Mouse (Mus musculus): ENCODE measurements around the gene Dok5.

Gene Dok5

DNA sequence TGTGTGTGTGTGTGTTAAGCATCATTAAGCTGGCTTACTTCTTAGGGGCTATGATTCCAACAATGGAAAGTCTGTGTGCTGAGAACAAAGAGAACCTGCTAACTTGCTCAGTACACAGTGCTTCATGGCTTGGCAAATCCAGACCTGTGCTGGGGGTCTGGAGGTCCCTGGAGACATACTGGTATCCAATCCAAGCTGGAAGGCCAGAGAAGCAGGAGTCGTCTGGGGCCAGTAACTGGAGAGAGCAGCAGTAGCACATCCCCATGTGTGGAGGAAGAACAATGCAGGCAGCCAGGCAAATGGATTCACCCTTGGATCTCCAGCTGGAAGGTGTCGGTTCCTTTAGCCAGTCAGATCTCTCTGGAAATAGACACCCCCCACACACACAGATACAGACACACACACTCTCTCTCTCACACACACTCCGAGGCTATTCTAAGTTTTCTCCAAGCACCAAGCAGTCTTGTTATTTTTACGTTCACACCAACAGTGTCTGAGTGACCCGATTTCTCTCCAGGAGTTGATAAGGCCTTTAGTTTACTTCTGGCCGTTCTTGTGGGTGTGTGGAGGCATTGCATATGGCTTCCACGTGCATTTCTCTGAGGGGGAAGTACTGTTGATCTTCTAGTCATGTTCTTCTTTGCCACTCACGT lies 8.2 kb downstream of the Dok5 start:
- DNase-seq = no peak

DNA sequence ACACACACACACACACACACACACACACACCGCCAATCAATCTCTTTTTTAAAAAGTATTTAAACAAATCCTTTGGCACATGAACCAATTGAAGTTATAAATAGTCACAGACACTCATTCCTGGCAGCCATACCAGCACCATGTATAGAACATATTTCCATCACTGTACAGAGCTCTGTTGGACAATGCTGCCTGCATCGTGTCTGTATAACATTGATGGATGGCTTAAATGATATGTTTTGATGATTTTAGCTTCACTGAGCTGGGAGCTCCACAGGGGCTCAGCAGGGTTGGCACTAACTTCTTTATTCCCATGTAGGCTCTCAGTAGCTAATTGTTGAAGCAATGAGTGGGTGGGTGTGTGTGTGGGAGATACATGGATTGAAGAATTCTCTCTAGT lies 11.9 kb downstream of the Dok5 start:
- no peak for DNase-seq

DNA sequence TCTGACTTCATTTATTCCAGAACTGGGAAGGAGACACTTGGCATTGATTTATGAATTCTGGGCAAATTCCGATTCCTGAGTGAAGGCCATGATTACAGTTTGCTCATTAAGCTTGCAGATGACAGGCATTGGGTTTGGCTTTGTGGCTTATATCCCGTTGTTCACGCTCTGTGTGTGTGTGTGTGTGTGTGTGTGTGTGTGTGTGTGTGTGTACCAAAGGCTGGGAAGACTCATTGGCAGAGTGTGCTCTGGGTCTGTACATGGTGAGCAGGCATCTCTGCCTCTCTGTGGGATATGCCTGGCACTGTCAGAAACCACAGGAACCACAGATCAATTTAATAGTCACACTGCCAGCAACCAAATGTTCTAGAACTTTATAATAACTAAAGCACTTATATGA lies 17.3 kb downstream of the Dok5 start:
- no peak for DNase-seq

DNA sequence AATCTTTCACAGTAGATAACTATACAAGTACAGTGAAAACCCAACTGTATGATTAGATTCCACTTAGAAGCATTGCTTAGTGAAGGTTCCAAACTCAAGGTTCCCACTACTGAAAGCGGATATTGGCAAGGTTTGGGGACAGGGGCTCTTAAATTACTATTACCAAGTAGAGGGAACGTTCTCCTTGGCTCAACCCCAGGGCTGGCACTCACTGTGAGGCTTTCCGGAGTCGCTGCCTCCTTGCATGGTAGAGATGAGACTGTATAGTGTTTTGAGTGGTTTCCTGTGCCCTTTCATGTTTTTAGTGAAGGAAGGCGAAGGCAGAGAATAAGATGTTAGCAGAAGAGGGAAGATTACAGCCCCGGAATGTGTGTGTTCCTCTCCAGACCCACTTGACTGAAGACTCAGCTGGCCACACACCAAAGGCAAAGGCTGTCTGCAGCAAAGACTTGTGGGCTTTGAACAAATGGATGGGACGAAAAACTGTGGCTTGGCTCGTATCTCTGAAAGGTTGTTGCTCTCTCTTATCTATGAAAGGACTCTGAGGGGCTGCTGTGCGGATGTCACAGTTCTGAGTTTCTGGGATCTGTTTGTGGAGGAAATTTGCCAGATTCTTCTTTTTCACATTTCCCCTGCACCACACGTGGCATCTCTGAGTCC lies 20.7 kb downstream of the Dok5 start:
- DNase-seq = no peak

DNA sequence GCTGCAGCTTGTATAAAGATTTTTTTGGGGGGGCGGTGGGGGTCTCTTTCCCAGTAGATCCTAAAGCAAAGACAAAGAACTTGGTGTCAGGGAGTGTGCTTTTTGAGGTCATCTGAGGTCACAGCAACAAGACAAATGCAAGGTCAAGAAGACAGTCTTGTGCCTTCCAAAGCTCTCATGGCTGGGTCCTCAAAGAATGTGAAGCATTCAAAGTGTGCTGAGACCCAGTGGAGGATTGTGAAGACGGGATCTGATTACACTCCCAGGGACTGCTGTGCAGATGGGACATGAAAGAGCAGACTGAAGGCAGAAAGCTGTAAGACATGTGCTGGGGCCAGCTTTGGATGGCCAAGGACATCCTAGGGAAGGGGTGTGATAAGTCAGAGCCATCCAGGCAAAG lies 24.2 kb downstream of the Dok5 start:
- no peak for DNase-seq

DNA sequence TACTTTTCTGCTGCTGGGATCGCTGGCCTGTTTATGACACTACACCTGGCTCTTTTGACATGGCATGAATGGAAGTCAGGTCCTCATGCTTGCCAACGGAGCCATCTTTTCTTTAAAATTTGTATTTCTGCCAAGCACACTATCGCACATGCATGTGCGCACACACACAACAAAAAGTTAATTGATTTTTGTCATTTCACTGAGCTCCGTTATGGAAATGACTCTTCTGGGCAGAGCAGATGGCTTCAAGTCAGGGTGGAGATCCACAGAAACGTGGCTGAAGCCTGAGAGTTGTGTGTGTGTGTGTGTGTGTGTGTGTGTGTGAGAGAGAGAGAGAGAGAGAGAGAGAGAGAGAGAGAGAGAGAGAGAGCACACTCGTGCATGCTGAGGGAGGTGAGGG lies 25.1 kb downstream of the Dok5 start:
- DNase-seq = no peak

DNA sequence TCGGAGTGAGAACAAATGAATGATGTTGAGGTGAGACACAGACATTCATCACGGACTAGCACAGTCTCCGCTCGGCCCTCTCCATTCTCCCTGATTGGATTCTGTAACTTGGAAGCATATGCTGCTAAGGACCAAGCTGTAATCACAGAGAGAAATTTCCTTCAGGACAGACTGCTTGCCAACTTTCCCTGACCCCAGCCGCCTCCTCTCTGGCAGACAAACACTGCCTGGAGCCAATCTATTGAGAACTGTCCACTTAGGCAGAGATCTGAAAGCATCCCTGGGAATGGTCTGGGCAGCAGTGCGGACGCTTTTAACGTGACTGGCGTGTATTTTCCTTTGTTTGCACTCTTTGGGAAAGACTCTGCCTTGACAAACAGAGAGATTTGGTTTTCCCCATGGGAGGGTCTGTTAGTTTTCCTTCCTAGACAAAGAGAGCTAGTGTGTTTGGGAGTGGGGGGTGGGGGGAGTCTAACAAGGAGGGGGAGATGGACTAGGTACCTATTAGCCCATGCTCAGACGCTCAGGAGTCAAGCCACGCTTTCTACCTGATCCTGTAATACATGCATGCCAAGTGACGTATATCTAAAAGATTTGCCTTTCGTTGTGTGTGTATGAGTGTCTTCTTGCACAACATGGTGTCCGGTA lies 25.7 kb downstream of the Dok5 start:
- no peak for DNase-seq

DNA sequence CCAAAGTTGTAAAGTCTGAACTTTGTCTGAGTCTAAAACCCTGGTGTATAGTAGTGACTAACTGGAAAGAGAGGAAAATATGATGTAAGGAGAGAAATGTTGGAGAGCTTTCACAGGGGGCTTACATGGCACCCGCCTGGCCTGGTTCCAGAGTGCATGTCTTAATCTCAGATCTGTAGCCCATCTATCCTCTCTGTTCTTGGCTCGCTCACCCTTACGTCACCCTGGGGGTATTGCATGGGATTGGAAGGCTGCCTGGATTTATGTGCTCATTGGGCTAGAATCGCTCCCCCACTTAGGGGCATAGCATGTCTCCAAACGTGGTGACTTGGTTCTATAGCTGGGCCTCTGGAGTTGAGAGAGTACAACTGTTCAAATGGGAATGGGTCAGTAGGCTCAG lies 26.6 kb downstream of the Dok5 start:
- DNase-seq = no peak

DNA sequence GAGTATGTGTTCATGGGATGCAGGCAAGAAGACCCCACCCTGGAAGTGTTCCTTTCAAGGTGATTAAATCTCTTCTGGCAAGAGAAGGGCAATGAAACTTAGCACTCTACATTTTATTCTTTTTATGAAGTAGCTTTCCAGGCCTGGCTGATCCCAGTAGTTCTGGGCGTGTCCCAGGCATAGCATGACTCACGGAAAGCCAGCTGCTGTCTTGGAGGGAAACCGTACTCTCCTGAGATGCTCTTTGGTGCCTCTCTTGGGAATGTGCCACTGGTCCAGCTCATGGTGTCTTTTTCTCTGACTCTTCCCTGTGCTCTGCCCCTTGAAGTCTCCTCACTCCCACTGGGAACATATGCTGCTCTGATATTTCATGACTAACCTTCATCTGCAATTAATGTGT lies 33.1 kb downstream of the Dok5 start:
- no peak for DNase-seq

DNA sequence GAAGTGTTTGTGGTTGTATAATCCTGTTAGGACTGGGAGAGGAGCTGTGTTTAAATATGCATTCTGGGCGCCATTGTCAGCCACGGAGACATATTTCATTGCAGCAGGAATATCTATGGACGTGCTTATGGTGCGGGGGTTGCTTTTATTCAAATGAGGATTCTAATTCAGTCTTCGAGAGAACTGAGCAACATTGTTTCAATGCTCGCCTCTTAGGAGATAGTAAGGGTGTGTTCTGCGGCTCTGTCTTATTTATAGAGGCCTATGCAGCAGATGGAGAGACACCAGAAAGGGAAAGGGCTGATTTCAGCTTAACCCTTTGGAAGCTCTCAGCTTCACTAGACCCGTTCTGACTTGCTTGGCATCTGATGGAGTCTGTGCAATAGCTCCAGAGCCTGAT lies 35.6 kb downstream of the Dok5 start:
- no peak for DNase-seq

DNA sequence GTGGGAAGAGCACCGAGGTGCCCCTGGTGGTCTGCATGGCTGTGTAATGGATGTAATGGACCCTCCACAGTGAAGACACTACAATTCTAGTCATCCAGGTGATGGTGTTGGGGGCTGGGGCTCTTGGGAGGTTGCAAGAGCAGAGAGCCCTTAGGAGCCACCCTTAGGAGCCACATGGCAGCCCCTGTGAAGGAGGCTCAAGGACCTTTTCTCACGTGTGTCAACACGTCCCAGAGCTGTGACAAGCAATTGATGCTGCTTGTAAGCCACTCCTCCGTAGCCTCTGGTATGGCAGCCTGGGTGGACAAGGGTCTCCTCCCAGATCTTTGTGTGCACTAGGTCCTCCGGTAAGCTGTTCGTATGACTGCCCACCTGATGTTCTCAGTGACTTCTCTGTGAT lies 37.1 kb downstream of the Dok5 start:
- no peak for DNase-seq

DNA sequence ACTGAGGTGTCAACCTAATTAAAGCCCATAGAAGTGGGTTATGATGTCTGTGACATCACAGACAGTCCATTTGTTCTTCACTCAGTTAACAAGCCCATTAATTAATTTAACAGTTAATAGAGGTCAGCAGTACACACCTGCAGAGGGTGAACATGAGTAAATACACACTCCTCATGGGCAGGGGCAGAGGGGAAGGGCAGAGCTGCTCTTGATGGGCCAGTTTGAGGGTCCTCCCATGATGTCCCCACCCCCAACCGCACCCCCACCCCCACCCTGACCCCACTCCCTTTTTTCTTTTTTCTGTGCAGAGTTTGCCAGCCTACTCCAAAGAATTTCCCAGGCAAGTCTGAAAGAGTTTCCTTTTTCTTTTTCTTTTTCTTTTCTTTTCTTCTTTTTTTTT lies 39.9 kb downstream of the Dok5 start:
- DNase-seq = no peak

DNA sequence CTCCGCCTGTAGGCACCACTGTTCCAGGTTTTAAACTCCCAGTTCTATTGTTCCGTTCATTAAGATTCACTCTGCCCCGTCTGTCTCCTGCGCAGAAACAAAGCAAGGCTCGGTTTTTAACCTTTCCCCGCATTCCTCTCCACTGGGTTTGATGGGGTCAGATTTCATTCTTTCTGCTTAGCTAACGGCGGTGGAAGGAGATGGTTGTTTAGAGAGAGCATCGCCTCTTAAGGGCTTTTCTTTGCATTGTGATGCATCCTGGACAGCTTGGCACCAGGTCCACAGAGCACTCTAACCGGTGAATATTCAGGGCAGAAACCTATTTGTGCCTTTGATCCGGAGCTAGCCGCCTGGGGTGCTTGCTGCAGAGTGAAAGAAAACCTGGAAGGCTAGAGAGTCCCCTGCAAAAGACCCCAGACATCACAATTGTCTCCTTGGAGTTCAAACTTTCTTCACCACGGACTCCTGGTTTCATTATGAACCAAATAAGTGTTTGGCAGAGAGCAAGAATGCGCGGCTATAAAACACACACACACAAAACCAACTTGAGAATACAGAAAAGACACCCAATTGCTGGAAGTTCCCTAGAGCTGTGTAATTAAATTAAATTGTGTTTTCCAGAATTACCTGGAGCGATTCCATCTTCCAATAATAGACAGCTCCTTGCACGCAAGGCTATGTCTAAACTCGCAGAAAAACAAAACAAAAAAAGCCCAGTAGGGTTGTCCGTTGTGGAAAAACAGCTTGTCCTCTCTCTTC lies 40.7 kb downstream of the Dok5 start:
- DNase-seq = no peak

DNA sequence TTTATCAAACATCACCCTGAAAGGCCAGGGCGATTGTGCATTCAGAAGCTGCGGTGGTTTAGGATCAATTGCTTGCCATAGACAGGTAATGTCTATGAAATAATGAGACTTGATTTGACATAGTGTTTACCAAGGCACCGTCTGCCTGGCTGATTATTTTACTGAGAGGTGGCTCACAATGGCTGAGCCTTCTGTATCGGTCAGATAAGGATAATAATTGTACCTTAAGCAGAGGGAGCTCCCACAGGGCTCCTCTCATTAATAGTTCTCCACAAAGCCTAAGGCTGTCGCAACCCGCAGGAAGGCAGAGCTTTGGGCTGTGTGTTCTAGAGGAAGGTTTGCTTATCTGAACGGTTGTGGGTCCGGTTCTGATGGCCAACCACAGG lies 41.3 kb downstream of the Dok5 start:
- DNase-seq = no peak

DNA sequence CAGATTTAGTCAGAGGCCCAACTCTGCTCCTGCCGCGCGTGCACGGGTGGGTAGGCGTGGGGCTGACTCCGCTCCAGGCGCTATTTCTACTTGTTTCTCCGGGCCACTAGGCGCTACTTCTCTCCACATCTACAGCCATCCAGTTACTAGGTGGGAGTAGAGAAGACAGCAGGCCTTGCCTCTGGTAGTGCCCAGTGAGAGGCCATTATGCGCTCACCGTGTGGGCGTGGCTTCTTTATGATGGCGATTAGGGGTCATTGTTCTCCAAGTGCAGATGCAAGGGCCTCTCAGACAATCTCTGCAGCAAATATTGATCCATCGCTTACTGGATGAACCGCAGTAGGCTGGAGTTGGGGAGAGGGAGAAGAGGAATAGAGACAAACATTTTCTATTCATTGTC lies 44.0 kb downstream of the Dok5 start:
- no peak for DNase-seq

DNA sequence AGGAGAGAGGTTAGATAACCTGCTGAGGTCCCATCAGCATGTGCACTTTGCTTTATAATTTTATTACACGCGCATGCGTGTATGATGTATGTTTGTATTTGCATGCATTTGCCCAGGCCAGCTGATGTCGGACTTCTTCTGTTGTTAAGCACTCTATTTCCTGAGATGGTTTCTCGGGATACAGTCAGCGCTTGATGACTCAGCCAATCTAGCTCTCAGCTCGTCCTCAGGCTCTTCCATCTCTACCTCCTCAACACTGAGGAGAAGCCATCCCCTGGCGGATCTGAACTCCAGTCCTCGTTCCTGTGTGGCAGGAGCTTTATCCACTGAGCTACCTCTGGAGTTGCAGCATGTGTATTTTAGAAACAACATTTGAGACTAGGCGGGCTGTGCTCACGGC lies 44.5 kb downstream of the Dok5 start:
- no peak for DNase-seq

DNA sequence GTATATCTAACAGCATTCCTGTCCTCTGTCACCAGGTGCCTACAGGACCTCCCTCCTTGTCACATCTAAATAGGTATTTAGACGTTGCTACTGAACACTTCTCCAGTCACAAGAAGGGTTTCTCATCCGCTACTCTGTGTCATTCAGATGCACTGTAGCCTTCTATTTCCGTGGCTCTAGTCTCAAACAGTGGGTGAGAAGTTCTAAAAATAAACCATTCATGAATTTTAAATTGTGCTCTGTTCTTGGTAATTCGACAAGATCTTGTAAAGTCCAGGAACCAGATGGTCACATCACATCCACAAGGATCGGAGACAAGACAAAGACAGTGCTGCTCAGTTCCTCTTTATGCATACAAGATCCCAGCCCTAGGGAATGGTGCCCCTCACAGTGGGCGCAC lies 46.0 kb downstream of the Dok5 start:
- DNase-seq = no peak

DNA sequence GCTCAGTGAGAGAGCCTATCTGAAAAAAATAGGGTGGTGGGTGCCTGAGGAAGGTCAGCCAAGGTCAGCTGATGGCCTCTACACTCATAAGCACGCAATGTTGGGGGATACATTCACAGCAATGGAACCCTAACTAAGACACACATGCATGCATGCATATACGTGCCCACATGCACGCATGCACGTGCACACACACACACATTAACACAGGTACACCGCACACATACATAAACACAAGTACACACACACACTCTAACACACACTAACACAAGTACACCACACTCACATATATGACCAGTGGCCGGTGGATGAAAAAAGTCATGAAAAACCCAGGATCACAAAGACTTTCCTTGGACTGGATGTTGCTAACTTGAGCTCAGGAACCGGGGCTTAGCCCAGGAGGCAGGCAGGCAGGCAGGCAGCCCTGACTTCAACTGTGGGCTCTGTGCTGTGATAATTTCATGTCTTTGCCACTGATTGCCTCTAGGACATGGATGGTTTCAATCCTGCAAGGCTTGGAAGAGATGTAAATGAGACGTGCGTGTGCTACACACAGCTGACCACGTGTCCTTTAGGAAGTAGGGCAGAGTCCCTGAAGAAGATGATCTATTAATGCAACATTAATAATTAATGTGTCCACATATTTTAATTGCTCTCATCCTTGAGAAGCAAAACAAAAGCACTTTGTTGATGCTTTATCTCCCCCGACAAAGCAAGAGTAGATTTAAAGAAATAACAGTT lies 48.6 kb downstream of the Dok5 start:
- no peak for DNase-seq

DNA sequence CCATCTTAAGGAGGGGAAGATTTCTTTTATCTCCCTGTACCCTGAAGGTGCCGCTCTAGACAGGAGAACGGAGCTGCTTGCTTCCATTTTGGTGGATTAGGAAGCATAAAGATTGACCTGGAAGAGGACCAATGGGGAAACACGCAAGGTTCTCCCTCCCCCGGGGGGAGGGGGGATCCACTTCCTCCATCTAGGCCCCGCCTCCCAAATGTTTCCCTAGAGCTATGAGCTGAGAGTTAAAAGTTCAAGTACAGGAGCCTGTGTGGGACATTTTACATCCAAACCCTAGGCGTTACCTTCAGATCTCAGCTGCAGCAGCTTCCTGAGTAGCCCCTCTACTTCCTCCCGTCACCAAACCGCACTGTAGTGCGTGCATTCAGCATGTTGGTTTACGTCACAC lies 56.5 kb downstream of the Dok5 start:
- no peak for DNase-seq

DNA sequence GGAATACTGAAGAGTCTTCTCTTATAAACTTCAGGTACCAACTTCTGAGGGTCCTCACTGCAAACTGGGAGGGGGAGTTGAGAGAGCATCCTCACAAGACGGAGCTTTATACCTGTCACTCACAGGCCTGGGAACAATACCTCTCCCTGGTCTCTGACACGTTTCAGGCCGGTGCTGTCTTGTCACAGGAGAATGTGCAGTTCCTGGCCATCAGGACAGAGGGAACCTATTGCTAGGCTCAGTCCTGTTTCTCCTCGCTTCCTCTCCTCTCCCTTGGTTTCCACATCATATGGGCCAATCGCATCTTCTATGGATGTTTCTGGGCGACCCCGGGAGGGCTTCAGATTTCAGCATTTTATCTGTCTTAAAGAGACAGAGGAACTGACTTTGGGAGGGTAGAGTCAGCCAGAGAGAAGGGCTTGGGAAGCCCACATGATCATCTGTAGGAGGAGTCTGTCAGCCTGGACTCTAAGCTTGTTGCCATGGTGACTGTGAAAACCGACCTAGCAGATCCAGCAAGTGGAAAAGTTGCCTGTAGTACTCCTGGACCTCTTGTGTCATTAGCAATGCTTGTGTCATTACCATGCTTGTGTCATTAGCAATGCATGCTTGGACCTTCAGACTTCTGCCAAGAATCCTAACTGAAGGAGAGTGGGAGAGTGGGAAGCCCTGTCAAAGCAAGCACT lies 59.9 kb downstream of the Dok5 start:
- no peak for DNase-seq

DNA sequence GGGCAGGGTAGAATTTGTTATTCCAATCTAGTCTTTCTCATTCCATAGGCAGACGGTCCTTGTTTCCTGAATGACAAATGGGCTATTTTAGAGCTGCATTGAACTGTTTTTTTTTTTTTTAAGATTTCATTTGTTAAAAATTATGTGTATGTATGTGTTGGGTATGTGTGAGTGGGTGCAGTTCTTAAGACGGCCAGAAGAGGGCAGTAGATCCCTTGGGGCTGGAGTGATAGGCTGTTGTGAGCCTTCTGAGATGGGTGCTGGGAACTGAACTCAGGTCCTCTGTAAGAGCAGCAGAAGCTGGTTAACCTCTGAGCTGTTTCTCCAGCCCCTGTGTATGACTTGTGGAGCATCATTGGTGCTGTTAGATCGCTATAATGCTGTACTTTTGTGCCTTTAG lies 63.6 kb downstream of the Dok5 start:
- DNase-seq = no peak

DNA sequence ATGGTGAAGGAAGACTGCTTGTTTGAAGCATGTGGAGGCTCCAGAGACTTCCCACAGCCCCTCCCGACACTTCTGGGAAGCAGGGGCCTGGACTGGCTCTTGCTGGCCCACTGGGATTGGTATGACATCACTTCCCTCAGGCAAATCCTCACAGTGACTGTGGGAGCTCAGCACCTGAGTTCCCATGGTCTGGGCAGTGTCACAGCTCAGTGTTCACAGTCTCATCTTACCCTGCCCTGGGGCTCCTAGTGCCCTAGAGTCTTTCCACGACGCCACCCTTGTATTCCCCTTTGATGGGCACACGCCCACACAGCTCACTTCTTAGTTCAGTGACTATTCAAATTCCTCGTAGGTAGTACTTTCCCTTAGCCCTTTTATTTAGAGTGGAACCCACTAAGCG lies 71.4 kb downstream of the Dok5 start:
- DNase-seq = no peak
